Mouse (Mus musculus): ENCODE measurements around the gene Olfr804. TPM values are rescaled to one million over a fixed set of nuclear protein-coding genes. Genes with fewer than 3 reads are reported as not detected.

The Olfr804 gene
- polyA plus RNA-seq (2012; rRNA removed): not detected in 2 replicates

DNA sequence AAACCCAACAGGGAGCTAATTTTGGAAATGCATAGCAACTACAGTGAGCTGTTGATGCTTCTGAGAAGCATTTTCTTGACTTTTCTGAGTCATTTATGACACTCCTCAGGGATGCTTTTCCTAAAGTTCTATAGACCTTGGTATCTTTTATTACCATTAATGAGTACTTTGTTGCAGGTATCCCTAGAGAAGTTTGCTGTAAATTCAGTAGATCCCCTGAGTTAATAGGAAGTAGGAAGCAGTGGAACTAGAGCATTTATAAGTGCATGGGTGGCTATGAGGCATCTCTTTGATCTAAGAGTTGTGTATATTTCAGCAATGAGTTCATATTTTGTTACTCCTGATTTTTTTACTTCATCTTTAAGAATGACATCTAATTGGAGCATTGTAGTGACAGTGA, at the start of gene Olfr804:
Gene Olfr804, plus strand, starts transcription at position 301 of the 400 bp plus-strand sequence.

DNA sequence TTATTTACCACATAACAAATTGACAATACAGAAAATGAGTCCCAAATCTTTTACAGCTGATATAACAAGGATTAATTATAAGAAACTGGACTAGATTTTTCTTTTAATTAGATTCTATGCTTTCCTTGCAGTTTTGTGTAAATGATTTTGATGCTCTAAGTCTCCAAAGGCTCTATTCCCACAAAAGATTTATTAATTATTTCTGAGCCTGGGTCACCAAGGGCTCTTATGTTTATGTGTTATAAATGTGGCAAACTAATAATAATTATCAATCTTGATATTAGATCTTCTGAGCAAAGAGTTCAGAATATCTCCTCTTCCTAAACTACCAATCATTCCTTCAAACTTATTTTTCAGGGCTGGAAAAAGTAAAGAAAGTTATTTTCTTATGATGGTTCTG, 45.6 kb upstream of the Olfr804 start, which contains the start of gene Olfr800:
Gene Olfr800, plus strand, starts transcription at position 301 of the 400 bp plus-strand sequence.

DNA sequence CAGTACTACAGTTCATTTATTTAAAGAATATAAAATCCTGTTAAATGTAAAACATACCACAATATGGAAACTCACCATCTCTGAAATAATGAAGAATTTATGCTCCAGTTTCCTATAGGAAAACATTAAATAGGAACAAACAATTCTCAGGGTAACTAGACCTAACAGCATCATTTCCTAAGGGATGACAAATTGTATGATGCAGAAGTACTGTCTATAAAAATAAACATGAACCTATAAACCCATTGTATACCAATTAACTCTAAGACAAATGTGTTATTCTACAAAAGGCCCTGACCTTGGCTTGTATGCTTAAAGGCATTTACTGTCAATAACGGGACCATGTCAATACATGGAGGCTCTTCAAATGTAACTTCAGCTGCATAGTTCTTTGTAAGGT, 29.2 kb upstream of the Olfr804 start, which contains the start of gene Olfr801:
Gene Olfr801, minus strand, starts transcription at position 101 of the 400 bp plus-strand sequence.

DNA sequence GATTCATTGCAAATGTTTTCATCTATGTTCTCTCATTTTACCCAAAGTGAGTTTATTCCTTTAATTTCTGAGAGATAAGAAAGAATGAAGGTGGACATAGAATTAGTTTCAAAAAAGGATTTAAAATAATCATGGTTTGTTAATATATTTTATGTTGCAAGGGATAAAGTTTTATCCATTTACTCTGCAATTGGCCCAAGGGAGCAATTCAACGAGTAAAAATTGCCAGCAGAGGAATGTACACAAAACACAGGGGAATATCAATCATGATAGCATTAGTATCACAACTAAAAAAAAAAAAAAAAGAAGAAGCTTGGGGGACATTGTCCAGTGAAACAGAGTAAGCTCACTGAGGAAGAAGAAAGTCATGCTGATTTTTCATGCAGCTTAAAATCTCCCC, 14.9 kb upstream of the Olfr804 start, which contains the start of gene Olfr802:
Gene Olfr802, minus strand, starts transcription at position 101 of the 400 bp plus-strand sequence.

DNA sequence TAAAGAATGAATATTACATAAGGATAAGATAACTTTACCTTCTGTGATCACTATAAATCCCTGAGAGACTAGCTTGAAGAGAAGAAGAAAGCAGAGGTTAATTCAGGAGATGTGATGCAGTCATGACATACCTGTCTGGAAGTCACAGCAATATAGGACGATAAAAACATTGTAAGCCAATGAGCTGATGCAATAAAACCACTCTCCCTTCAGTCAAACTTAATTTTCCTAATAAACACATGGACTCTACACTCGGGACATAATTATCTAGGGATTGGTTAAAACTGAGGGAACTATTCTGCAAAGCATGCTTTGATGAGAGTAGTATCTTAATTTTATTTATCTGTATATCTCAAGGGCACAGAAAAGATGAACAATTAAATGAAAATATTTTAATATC, 8.8 kb upstream of the Olfr804 start, which contains the start of gene Olfr803:
Gene Olfr803, minus strand, starts transcription at position 101 of the 400 bp plus-strand sequence.

DNA sequence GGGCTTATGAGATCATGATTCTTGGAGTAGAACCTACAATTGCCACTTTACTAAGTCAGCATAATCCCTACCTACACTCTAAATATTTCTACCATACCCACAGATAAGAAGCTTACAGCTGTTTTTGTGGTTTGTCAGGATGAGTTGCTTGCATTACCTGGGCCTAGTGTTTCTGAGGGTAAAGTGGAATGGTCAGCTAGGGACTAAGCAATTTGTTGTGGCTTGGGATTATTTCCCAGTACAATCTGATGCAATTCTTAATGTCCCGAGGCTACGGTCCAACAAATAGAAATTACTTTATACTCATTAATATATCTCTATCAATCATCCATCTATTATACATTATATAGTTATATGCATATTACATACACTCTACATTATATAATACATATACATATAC, 26.3 kb downstream of the Olfr804 start, which contains the start of gene Olfr805:
Gene Olfr805, minus strand, starts transcription at position 101 of the 400 bp plus-strand sequence.

DNA sequence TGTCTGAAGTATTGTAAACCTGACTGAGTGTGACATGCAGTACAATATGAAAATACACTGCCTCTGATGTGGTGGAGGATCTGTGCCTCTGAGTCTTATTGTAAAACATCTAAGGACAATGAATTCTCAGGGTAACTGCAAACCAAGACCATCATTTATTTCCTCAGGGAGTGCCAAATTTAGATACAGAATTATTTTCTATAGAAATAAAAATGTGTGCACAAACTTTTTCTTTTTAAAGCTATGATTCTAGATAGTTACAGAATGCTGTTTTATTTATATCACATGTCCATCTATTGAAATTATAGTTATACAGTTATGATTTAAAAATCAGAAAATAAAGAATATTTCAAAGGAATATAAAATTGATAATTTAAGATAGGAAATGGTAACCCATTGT, 38.8 kb downstream of the Olfr804 start, which contains the start of gene Olfr806:
Gene Olfr806, minus strand, starts transcription at position 101 of the 400 bp plus-strand sequence.

DNA sequence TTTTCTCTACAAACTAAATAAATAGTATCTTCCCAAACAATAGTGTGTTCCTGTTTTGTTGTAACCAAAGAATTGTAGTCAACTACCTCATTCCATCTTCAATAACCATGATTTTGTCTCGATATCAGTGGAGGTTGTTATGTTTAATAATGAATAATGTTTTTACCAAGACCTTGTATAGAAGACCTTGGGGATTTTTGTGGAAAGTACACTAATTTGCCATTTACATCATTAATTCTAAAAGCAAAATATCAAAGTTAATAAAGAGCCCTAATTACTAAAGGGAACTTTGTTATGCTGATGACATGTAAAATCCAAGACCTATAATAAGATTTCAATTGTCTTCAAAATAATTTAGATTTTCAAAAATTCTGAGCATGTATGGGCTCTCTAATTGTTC, 54.7 kb downstream of the Olfr804 start, which contains the start of gene Olfr807:
Gene Olfr807, minus strand, starts transcription at position 101 of the 400 bp plus-strand sequence.

Other genes starting within 250 kb of the Olfr804 start
- not detected in 2 replicates for gene Olfr787, start 241.3 kb upstream of the Olfr804 start, polyA plus RNA-seq (2012; rRNA removed)
- gene Olfr788, start 232.2 kb upstream of the Olfr804 start, polyA plus RNA-seq (2012; rRNA removed): not detected in 2 replicates
- gene Olfr789, start 218.5 kb upstream of the Olfr804 start, polyA plus RNA-seq (2012; rRNA removed): not detected in 2 replicates
- gene Olfr790, start 204.7 kb upstream of the Olfr804 start, polyA plus RNA-seq (2012; rRNA removed): not detected in 2 replicates
- gene Olfr791, start 181.4 kb upstream of the Olfr804 start, polyA plus RNA-seq (2012; rRNA removed): not detected in 2 replicates
- gene Olfr792, start 164.0 kb upstream of the Olfr804 start, polyA plus RNA-seq (2012; rRNA removed): not detected in 2 replicates
- not detected in 2 replicates for gene Olfr794, start 135.6 kb upstream of the Olfr804 start, polyA plus RNA-seq (2012; rRNA removed)
- gene Olfr796, start 90.6 kb upstream of the Olfr804 start, polyA plus RNA-seq (2012; rRNA removed): not detected in 2 replicates
- gene Olfr798, start 75.3 kb upstream of the Olfr804 start, polyA plus RNA-seq (2012; rRNA removed): not detected in 2 replicates
- not detected in 2 replicates for gene Olfr799, start 65.7 kb upstream of the Olfr804 start, polyA plus RNA-seq (2012; rRNA removed)
- gene Olfr800, start 45.5 kb upstream of the Olfr804 start, polyA plus RNA-seq (2012; rRNA removed): not detected in 2 replicates
- gene Olfr801, start 29.3 kb upstream of the Olfr804 start, polyA plus RNA-seq (2012; rRNA removed): not detected in 2 replicates
- not detected in 2 replicates for gene Olfr802, start 15.0 kb upstream of the Olfr804 start, polyA plus RNA-seq (2012; rRNA removed)
- not detected in 2 replicates for gene Olfr803, start 8.9 kb upstream of the Olfr804 start, polyA plus RNA-seq (2012; rRNA removed)
- gene Olfr805, start 26.2 kb downstream of the Olfr804 start, polyA plus RNA-seq (2012; rRNA removed): not detected in 2 replicates
- not detected in 2 replicates for gene Olfr806, start 38.7 kb downstream of the Olfr804 start, polyA plus RNA-seq (2012; rRNA removed)
- gene Olfr807, start 54.6 kb downstream of the Olfr804 start, polyA plus RNA-seq (2012; rRNA removed): not detected in 2 replicates
- gene Olfr808, start 62.3 kb downstream of the Olfr804 start, polyA plus RNA-seq (2012; rRNA removed): not detected in 2 replicates
- not detected in 2 replicates for gene Olfr809, start 71.4 kb downstream of the Olfr804 start, polyA plus RNA-seq (2012; rRNA removed)
- gene Olfr810, start 91.7 kb downstream of the Olfr804 start, polyA plus RNA-seq (2012; rRNA removed): 0.09 and 0.32 TPM in 2 replicates
- not detected in 2 replicates for gene Olfr811, start 101.2 kb downstream of the Olfr804 start, polyA plus RNA-seq (2012; rRNA removed)
- not detected in 2 replicates for gene Olfr812, start 142.9 kb downstream of the Olfr804 start, polyA plus RNA-seq (2012; rRNA removed)
- gene Olfr813, start 152.2 kb downstream of the Olfr804 start, polyA plus RNA-seq (2012; rRNA removed): not detected in 2 replicates
- not detected in 2 replicates for gene Olfr814, start 176.6 kb downstream of the Olfr804 start, polyA plus RNA-seq (2012; rRNA removed)
- gene Olfr815, start 202.7 kb downstream of the Olfr804 start, polyA plus RNA-seq (2012; rRNA removed): not detected in 2 replicates
- not detected in 2 replicates for gene Olfr816, start 212.4 kb downstream of the Olfr804 start, polyA plus RNA-seq (2012; rRNA removed)
- not detected in 2 replicates for gene Olfr818, start 245.9 kb downstream of the Olfr804 start, polyA plus RNA-seq (2012; rRNA removed)

Measured in ovary, adult 2 months (tissue).